Mouse (Mus musculus): ENCODE measurements around the gene Pmf1. TPM values are rescaled to one million over a fixed set of nuclear protein-coding genes. Genes with fewer than 3 reads are reported as not detected.

Pmf1 gene
- polyA plus RNA-seq, 1 experiment from 2014 or later: 100 TPM

- WGBS: 53% methylated on average over 4 of the region's 4 CpGs
- Histone ChIP-seq H3K9me3 (replicated peaks) (no peaks in the 10 kb centered on the region), H3K4me1 (replicated peaks) (peaks cover 26% of the 10 kb centered on the region), H3K9ac (peak overlapping the region; percentile 27; the same call in 1 of the 2 replicates), H3K27ac (ENCODE audit: poor library complexity, severe bottlenecking) (no peak overlapping the region), H3K27me3 (replicated peaks) (no peaks in the 10 kb centered on the region), H3K36me3 (peaks cover 80% of the 10 kb centered on the region), H3K4me3 (no peak overlapping the region), H3K4me2 (no peak overlapping the region)
- ATAC-seq (ENCODE audit: insufficient number of reproducible peaks, low FRiP score): no peak
Observed at GRCm38 (mm10) chr3:88415668-88416067, 5.5 kb upstream of the Pmf1 start.

- H3K4me1 ChIP-seq (replicated peaks): peaks cover 35% of the 10 kb centered on the region
- H3K36me3 ChIP-seq: peaks cover 50% of the 10 kb centered on the region
- no peak overlapping the region for H3K9ac ChIP-seq
- no peak for ATAC-seq (ENCODE audit: insufficient number of reproducible peaks, low FRiP score)
- no peaks in the 10 kb centered on the region for H3K9me3 ChIP-seq (replicated peaks)
- no peak overlapping the region for H3K4me2 ChIP-seq
- WGBS: 80% methylated on average over 11 of the region's 11 CpGs
- H3K27ac ChIP-seq (ENCODE audit: poor library complexity, severe bottlenecking): no peak overlapping the region
- H3K27me3 ChIP-seq (replicated peaks): no peaks in the 10 kb centered on the region
- H3K4me3 ChIP-seq: no peak overlapping the region
Observed at GRCm38 (mm10) chr3:88412636-88413035, 2.5 kb upstream of the Pmf1 start.

GRCm38 (mm10) chr3:88411681-88412080 lies 1.6 kb upstream of the Pmf1 start:
- H3K4me2 ChIP-seq: no peak overlapping the region
- peaks cover 41% of the 10 kb centered on the region for H3K4me1 ChIP-seq (replicated peaks)
- peaks cover 44% of the 10 kb centered on the region for H3K36me3 ChIP-seq
- no peak for ATAC-seq (ENCODE audit: insufficient number of reproducible peaks, low FRiP score)
- no peaks in the 10 kb centered on the region for H3K9me3 ChIP-seq (replicated peaks)
- 85% methylated on average over 4 of the region's 4 CpGs for WGBS
- no peak overlapping the region for H3K27ac ChIP-seq (ENCODE audit: poor library complexity, severe bottlenecking)
- no peak overlapping the region for H3K4me3 ChIP-seq
- no peaks in the 10 kb centered on the region for H3K27me3 ChIP-seq (replicated peaks)
- no peak overlapping the region for H3K9ac ChIP-seq

GRCm38 (mm10) chr3:88410645-88411031 lies 507 bp upstream of the Pmf1 start:
- 20% methylated on average over 7 of the region's 7 CpGs for WGBS
- Histone ChIP-seq H3K4me3 (peak overlapping the region; percentile 71), H3K36me3 (peaks cover 33% of the 10 kb centered on the region), H3K4me2 (peak overlapping the region; percentile 82), H3K4me1 (replicated peaks) (peaks cover 33% of the 10 kb centered on the region), H3K27ac (ENCODE audit: poor library complexity, severe bottlenecking) (peak overlapping the region; percentile 96), H3K9me3 (replicated peaks) (no peaks in the 10 kb centered on the region), H3K27me3 (replicated peaks) (no peaks in the 10 kb centered on the region), H3K9ac (peak overlapping the region; percentile 82; the same call in 1 of the 2 replicates)
- ATAC-seq (ENCODE audit: insufficient number of reproducible peaks, low FRiP score): no peak

GRCm38 (mm10) chr3:88408953-88409352 lies 1.2 kb downstream of the Pmf1 start:
- ATAC-seq (ENCODE audit: insufficient number of reproducible peaks, low FRiP score): no peak

GRCm38 (mm10) chr3:88407529-88407928 lies 2.6 kb downstream of the Pmf1 start:
- WGBS: 56% methylated on average over 7 of the region's 7 CpGs

More at GRCm38 (mm10) chr3:88408953-88409352, 1.2 kb downstream of the Pmf1 start:
- Histone ChIP-seq H3K9ac (peak overlapping the region; percentile 82), H3K36me3 (peaks cover 25% of the 10 kb centered on the region), H3K4me2 (peak overlapping the region; percentile 82), H3K27me3 (replicated peaks) (no peaks in the 10 kb centered on the region), H3K4me1 (replicated peaks) (peaks cover 31% of the 10 kb centered on the region), H3K9me3 (replicated peaks) (no peaks in the 10 kb centered on the region), H3K27ac (ENCODE audit: poor library complexity, severe bottlenecking) (no peak overlapping the region), H3K4me3 (peak overlapping the region; percentile 71)
- 61% methylated on average over 5 of the region's 5 CpGs for WGBS

GRCm38 (mm10) chr3:88407090-88407489 lies 3.0 kb downstream of the Pmf1 start:
- no peak overlapping the region for H3K27ac ChIP-seq (ENCODE audit: poor library complexity, severe bottlenecking)
- no peaks in the 10 kb centered on the region for H3K27me3 ChIP-seq (replicated peaks)
- no peak for ATAC-seq (ENCODE audit: insufficient number of reproducible peaks, low FRiP score)
- WGBS: 1% methylated on average over 2 of the region's 2 CpGs
- H3K4me2 ChIP-seq: no peak overlapping the region
- no peak overlapping the region for H3K4me3 ChIP-seq
- no peaks in the 10 kb centered on the region for H3K9me3 ChIP-seq (replicated peaks)
- H3K4me1 ChIP-seq (replicated peaks): peaks cover 31% of the 10 kb centered on the region
- H3K36me3 ChIP-seq: peaks cover 19% of the 10 kb centered on the region
- H3K9ac ChIP-seq: no peak overlapping the region; the same call in 1 of the 2 replicates

More at GRCm38 (mm10) chr3:88407529-88407928, 2.6 kb downstream of the Pmf1 start:
- peaks cover 24% of the 10 kb centered on the region for H3K36me3 ChIP-seq
- no peak overlapping the region for H3K27ac ChIP-seq (ENCODE audit: poor library complexity, severe bottlenecking)
- no peak for ATAC-seq (ENCODE audit: insufficient number of reproducible peaks, low FRiP score)
- no peak overlapping the region for H3K4me2 ChIP-seq
- peaks cover 31% of the 10 kb centered on the region for H3K4me1 ChIP-seq (replicated peaks)
- no peak overlapping the region for H3K4me3 ChIP-seq
- no peak overlapping the region for H3K9ac ChIP-seq
- no peaks in the 10 kb centered on the region for H3K9me3 ChIP-seq (replicated peaks)
- no peaks in the 10 kb centered on the region for H3K27me3 ChIP-seq (replicated peaks)

GRCm38 (mm10) chr3:88403522-88404230 lies 6.5 kb downstream of the Pmf1 start:
- ATAC-seq (ENCODE audit: insufficient number of reproducible peaks, low FRiP score): no peak
- Histone ChIP-seq H3K27ac (ENCODE audit: poor library complexity, severe bottlenecking) (no peak overlapping the region), H3K9me3 (replicated peaks) (no peaks in the 10 kb centered on the region), H3K36me3 (peaks cover 35% of the 10 kb centered on the region), H3K9ac (no peak overlapping the region), H3K4me2 (no peak overlapping the region), H3K4me1 (replicated peaks) (peaks cover 14% of the 10 kb centered on the region), H3K27me3 (replicated peaks) (no peaks in the 10 kb centered on the region), H3K4me3 (no peak overlapping the region)
- 93% methylated on average over 10 of the region's 10 CpGs for WGBS

- no peak overlapping the region for H3K9ac ChIP-seq
- ATAC-seq (ENCODE audit: insufficient number of reproducible peaks, low FRiP score): no peak
- H3K36me3 ChIP-seq: peaks cover 71% of the 10 kb centered on the region
- H3K27me3 ChIP-seq (replicated peaks): no peaks in the 10 kb centered on the region
- no peak overlapping the region for H3K4me3 ChIP-seq
- WGBS: 84% methylated on average over 2 of the region's 2 CpGs
- H3K4me2 ChIP-seq: no peak overlapping the region
- no peak overlapping the region for H3K27ac ChIP-seq (ENCODE audit: poor library complexity, severe bottlenecking)
- no peaks in the 10 kb centered on the region for H3K4me1 ChIP-seq (replicated peaks)
- no peaks in the 10 kb centered on the region for H3K9me3 ChIP-seq (replicated peaks)
Observed at GRCm38 (mm10) chr3:88398666-88399065, 11.5 kb downstream of the Pmf1 start.

GRCm38 (mm10) chr3:88395742-88396141 lies 14.4 kb downstream of the Pmf1 start:
- no peak overlapping the region for H3K4me3 ChIP-seq
- no peaks in the 10 kb centered on the region for H3K9me3 ChIP-seq (replicated peaks)
- no peak overlapping the region for H3K9ac ChIP-seq
- WGBS: 76% methylated on average over 8 of the region's 8 CpGs
- peaks cover 59% of the 10 kb centered on the region for H3K36me3 ChIP-seq
- no peaks in the 10 kb centered on the region for H3K4me1 ChIP-seq (replicated peaks)
- no peaks in the 10 kb centered on the region for H3K27me3 ChIP-seq (replicated peaks)
- no peak overlapping the region for H3K27ac ChIP-seq (ENCODE audit: poor library complexity, severe bottlenecking)
- H3K4me2 ChIP-seq: no peak overlapping the region
- no peak for ATAC-seq (ENCODE audit: insufficient number of reproducible peaks, low FRiP score)

GRCm38 (mm10) chr3:88395288-88395687 lies 14.8 kb downstream of the Pmf1 start:
- Histone ChIP-seq H3K9me3 (replicated peaks) (no peaks in the 10 kb centered on the region), H3K4me2 (no peak overlapping the region), H3K4me1 (replicated peaks) (no peaks in the 10 kb centered on the region), H3K4me3 (no peak overlapping the region), H3K27ac (ENCODE audit: poor library complexity, severe bottlenecking) (no peak overlapping the region), H3K27me3 (replicated peaks) (no peaks in the 10 kb centered on the region), H3K36me3 (peaks cover 58% of the 10 kb centered on the region), H3K9ac (no peak overlapping the region)
- WGBS: 93% methylated on average over 6 of the region's 6 CpGs
- no peak for ATAC-seq (ENCODE audit: insufficient number of reproducible peaks, low FRiP score)
